Mouse (Mus musculus) kidney, embryonic 16.5 days (tissue): ENCODE results near the gene Nptxr. TPM values are rescaled to one million over a fixed set of nuclear protein-coding genes. Genes with fewer than 3 reads are reported as not detected.

Source experiments
- ATAC-seq: fragments of 200-750 bp; cut with Nextera tagmentation; 2 replicates; pipeline ENCODE4 v1.8.0; 2017; ENCODE audit warnings: moderate TSS enrichment; ENCODE audit not compliant: low FRiP score, low TSS enrichment
- H3K27ac ChIP-seq: fragments of 300-500 bp; sonication (generic); 2 replicates; pipeline ENCODE4 v1.5.1; 2014; ENCODE audit warnings: low read length
- H3K27me3 ChIP-seq: fragments of 300-500 bp; sonication (generic); 2 replicates; pipeline ENCODE4 v1.6.1; 2014; ENCODE audit warnings: low read length, control low read depth, mixed read lengths; ENCODE audit not compliant: insufficient read depth
- H3K36me3 ChIP-seq: fragments of 300-500 bp; sonication (generic); 2 replicates; pipeline ENCODE4 v1.6.1; 2014; ENCODE audit warnings: low read length, control low read depth, mixed read lengths; ENCODE audit not compliant: insufficient read depth
- H3K4me1 ChIP-seq: fragments of 300-500 bp; sonication (generic); 2 replicates; pipeline ENCODE4 v1.6.1; 2014; ENCODE audit warnings: low read length, control low read depth, mixed read lengths; ENCODE audit not compliant: insufficient read depth
- H3K4me2 ChIP-seq: fragments of 300-500 bp; sonication (generic); replicated peaks from 2 replicates; pipeline ENCODE4 v1.6.1; 2014; ENCODE audit warnings: low read depth, low read length
- H3K4me3 ChIP-seq: fragments of 300-500 bp; sonication (generic); 2 replicates; pipeline ENCODE4 v1.5.1; 2014; ENCODE audit warnings: mild to moderate bottlenecking, low read length
- H3K9ac ChIP-seq: fragments of 300-500 bp; sonication (generic); replicated peaks from 2 replicates; pipeline ENCODE4 v1.6.1; 2014; ENCODE audit warnings: low read length
- H3K9me3 ChIP-seq: fragments of 300-500 bp; sonication (generic); 2 replicates; pipeline ENCODE4 v1.6.1; 2016; ENCODE audit warnings: low read length, control low read depth
- WGBS: fragments of 180-500 bp; shearing (Covaris S2); extraction: QIAGEN DNeasy Blood & Tissue Kit; methylation state at CpG from one replicate; pipeline ENCODE4 v1.1.7; 2014; 5-methylcytosine and 5-hydroxymethylcytosine counted together
- polyA plus RNA-seq: library from polyadenylated mRNA; unstranded; fragments of >200 nt; fragmentation: Nextera tagmentation; extraction: Ambion mirVana; gene quantifications from 2 replicates; pipeline ENCODE4 v1.2.1, GENCODE M21; 2015

The Nptxr gene
- polyA plus RNA-seq, 1 experiment from 2014 or later = 1.9 TPM

- Histone ChIP-seq H3K36me3 (peaks cover 25% of the 10 kb centered on the region), H3K27ac (no peak overlapping the region), H3K9me3 (no peaks in the 10 kb centered on the region), H3K9ac (no peak overlapping the region), H3K27me3 (no peaks in the 10 kb centered on the region), H3K4me3 (no peak overlapping the region), H3K4me1 (0 out of 2 replicates have a peak, but pooled peaks cover 3% of the 10 kb centered on the region), H3K4me2 (no peak overlapping the region)
- no peak for ATAC-seq
- WGBS = 92% methylated on average over 9 of the region's 9 CpGs
These were observed 41.6 kb downstream of the Nptxr start for GRCm38 (mm10) chr15:79763001-79763400.

GRCm38 (mm10) chr15:79760956-79761355 is 43.6 kb downstream of the Nptxr start:
- H3K9ac ChIP-seq = no peak overlapping the region
- H3K4me1 ChIP-seq = 0 out of 2 replicates have a peak, but pooled peaks cover 3% of the 10 kb centered on the region
- no peak overlapping the region for H3K4me2 ChIP-seq
- peaks cover 25% of the 10 kb centered on the region for H3K36me3 ChIP-seq
- WGBS = 92% methylated on average over 6 of the region's 6 CpGs
- ATAC-seq = no peak
- no peaks in the 10 kb centered on the region for H3K27me3 ChIP-seq
- H3K27ac ChIP-seq = no peak overlapping the region
- no peak overlapping the region for H3K4me3 ChIP-seq
- H3K9me3 ChIP-seq = no peaks in the 10 kb centered on the region

- WGBS = 94% methylated on average over 3 of the region's 3 CpGs
- H3K4me2 ChIP-seq = no peak overlapping the region
- ATAC-seq = no peak
- no peaks in the 10 kb centered on the region for H3K9me3 ChIP-seq
- no peak overlapping the region for H3K27ac ChIP-seq
- no peak overlapping the region for H3K9ac ChIP-seq
- no peaks in the 10 kb centered on the region for H3K27me3 ChIP-seq
- no peaks in the 10 kb centered on the region for H3K4me1 ChIP-seq
- peaks cover 5% of the 10 kb centered on the region; the same call in 1 of the 2 replicates for H3K36me3 ChIP-seq
- H3K4me3 ChIP-seq = no peak overlapping the region
These were observed 47.4 kb downstream of the Nptxr start for GRCm38 (mm10) chr15:79757118-79757517.

GRCm38 (mm10) chr15:79755977-79756625 is 48.5 kb downstream of the Nptxr start:
- WGBS = 76% methylated on average over 8 of the region's 8 CpGs

GRCm38 (mm10) chr15:79755176-79755575 is 49.4 kb downstream of the Nptxr start:
- Histone ChIP-seq H3K9me3 (no peaks in the 10 kb centered on the region), H3K4me2 (no peak overlapping the region), H3K27me3 (no peaks in the 10 kb centered on the region), H3K27ac (no peak overlapping the region), H3K4me1 (no peaks in the 10 kb centered on the region), H3K4me3 (no peak overlapping the region), H3K9ac (no peak overlapping the region), H3K36me3 (no peaks in the 10 kb centered on the region)
- no peak for ATAC-seq
- WGBS = 80% methylated on average over 4 of the region's 4 CpGs

More at GRCm38 (mm10) chr15:79755977-79756625, 48.5 kb downstream of the Nptxr start:
- no peak for ATAC-seq
- H3K4me1 ChIP-seq = no peaks in the 10 kb centered on the region
- H3K4me3 ChIP-seq = no peak overlapping the region
- no peaks in the 10 kb centered on the region for H3K27me3 ChIP-seq
- H3K36me3 ChIP-seq = no peaks in the 10 kb centered on the region
- no peak overlapping the region for H3K27ac ChIP-seq
- no peak overlapping the region for H3K9ac ChIP-seq
- H3K9me3 ChIP-seq = no peaks in the 10 kb centered on the region
- no peak overlapping the region for H3K4me2 ChIP-seq

GRCm38 (mm10) chr15:79753873-79754272 is 50.7 kb downstream of the Nptxr start:
- Histone ChIP-seq H3K27me3 (no peaks in the 10 kb centered on the region), H3K4me3 (no peak overlapping the region), H3K36me3 (no peaks in the 10 kb centered on the region), H3K4me1 (no peaks in the 10 kb centered on the region), H3K9ac (no peak overlapping the region), H3K9me3 (no peaks in the 10 kb centered on the region), H3K27ac (no peak overlapping the region), H3K4me2 (no peak overlapping the region)
- ATAC-seq = no peak
- 54% methylated on average over 4 of the region's 4 CpGs for WGBS

GRCm38 (mm10) chr15:79753420-79753752 is 51.2 kb downstream of the Nptxr start:
- Histone ChIP-seq H3K4me2 (no peak overlapping the region), H3K27me3 (no peaks in the 10 kb centered on the region), H3K4me3 (no peak overlapping the region), H3K4me1 (no peaks in the 10 kb centered on the region), H3K9me3 (no peaks in the 10 kb centered on the region), H3K36me3 (no peaks in the 10 kb centered on the region), H3K27ac (no peak overlapping the region), H3K9ac (no peak overlapping the region)
- ATAC-seq = no peak
- 93% methylated on average over 3 of the region's 3 CpGs for WGBS

GRCm38 (mm10) chr15:79752742-79753419 is 51.7 kb downstream of the Nptxr start:
- 27% methylated on average over 11 of the region's 11 CpGs for WGBS
- Histone ChIP-seq H3K27me3 (no peaks in the 10 kb centered on the region), H3K9ac (no peak overlapping the region), H3K36me3 (no peaks in the 10 kb centered on the region), H3K4me3 (no peak overlapping the region), H3K4me2 (no peak overlapping the region), H3K9me3 (no peaks in the 10 kb centered on the region), H3K4me1 (no peaks in the 10 kb centered on the region), H3K27ac (no peak overlapping the region)
- ATAC-seq = peak; percentile 40; the same call in 1 of the 2 replicates

- WGBS = 85% methylated on average over 17 of the region's 17 CpGs
These were observed 52.8 kb downstream of the Nptxr start for GRCm38 (mm10) chr15:79751772-79752171.

GRCm38 (mm10) chr15:79750266-79750665 is 54.3 kb downstream of the Nptxr start:
- Histone ChIP-seq H3K4me2 (no peak overlapping the region), H3K27ac (no peak overlapping the region), H3K36me3 (no peaks in the 10 kb centered on the region), H3K9me3 (no peaks in the 10 kb centered on the region), H3K4me3 (no peak overlapping the region), H3K9ac (no peak overlapping the region), H3K27me3 (no peaks in the 10 kb centered on the region), H3K4me1 (no peaks in the 10 kb centered on the region)
- WGBS = 88% methylated on average over 8 of the region's 8 CpGs
- ATAC-seq = no peak

More at GRCm38 (mm10) chr15:79751772-79752171, 52.8 kb downstream of the Nptxr start:
- no peak overlapping the region for H3K4me3 ChIP-seq
- H3K4me1 ChIP-seq = no peaks in the 10 kb centered on the region
- H3K36me3 ChIP-seq = no peaks in the 10 kb centered on the region
- no peak for ATAC-seq
- no peak overlapping the region for H3K4me2 ChIP-seq
- no peak overlapping the region for H3K9ac ChIP-seq
- no peak overlapping the region for H3K27ac ChIP-seq
- H3K9me3 ChIP-seq = no peaks in the 10 kb centered on the region
- H3K27me3 ChIP-seq = no peaks in the 10 kb centered on the region
